Mouse (Mus musculus): ENCODE measurements at regions not wholly inside any gene's neighbourhood (a gene's known extent, or its start where the extent isn't known, plus 50 kb on each side); places are given as distances from the start of the nearest gene placed in this dataset.

- no peaks in the 10 kb centered on the region for H3K4me1 ChIP-seq
- WGBS: no CpG with 5 or more reads among the region's 1 CpGs
- no peak overlapping the region for H3K4me2 ChIP-seq (replicated peaks)
- H3K4me3 ChIP-seq: no peak overlapping the region
- no peak for ATAC-seq (ENCODE audit: low FRiP score)
- no peaks in the 10 kb centered on the region for H3K27me3 ChIP-seq
- H3K36me3 ChIP-seq: no peaks in the 10 kb centered on the region
- H3K27ac ChIP-seq: no peak overlapping the region
- H3K9me3 ChIP-seq (replicated peaks): no peaks in the 10 kb centered on the region
- H3K9ac ChIP-seq: no peak overlapping the region
These were observed 614.1 kb upstream of the Mpdz start for GRCm38 (mm10) chr4:82056671-82057070.

DNA sequence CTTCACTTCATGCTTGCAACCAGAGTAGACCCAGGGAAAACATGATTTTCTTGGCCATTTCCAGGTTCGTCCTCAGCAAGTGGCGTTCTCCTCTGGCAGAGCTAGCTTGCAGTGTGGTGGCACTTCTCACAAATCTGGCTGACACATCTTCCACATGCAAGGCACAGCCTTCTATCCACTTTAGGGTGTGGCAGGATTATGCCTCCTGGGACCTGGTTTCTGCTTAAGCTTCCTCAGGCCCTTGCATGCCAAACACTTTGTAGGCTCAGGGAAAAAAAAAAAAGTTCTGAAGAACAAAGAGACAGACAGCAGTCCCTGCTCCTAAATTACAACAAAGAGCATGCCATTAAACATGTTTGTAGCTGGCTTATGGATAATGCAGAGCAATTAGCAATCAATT lies 605.6 kb upstream of the Mpdz start:
- 92% methylated on average over 2 of the region's 2 CpGs for WGBS
- no peak overlapping the region for H3K4me3 ChIP-seq
- no peak for ATAC-seq (ENCODE audit: low FRiP score)
- H3K4me2 ChIP-seq (replicated peaks): no peak overlapping the region
- no peaks in the 10 kb centered on the region for H3K27me3 ChIP-seq
- no peaks in the 10 kb centered on the region for H3K36me3 ChIP-seq
- H3K27ac ChIP-seq: no peak overlapping the region
- no peaks in the 10 kb centered on the region for H3K4me1 ChIP-seq
- H3K9me3 ChIP-seq (replicated peaks): no peaks in the 10 kb centered on the region
- H3K9ac ChIP-seq: no peak overlapping the region

DNA sequence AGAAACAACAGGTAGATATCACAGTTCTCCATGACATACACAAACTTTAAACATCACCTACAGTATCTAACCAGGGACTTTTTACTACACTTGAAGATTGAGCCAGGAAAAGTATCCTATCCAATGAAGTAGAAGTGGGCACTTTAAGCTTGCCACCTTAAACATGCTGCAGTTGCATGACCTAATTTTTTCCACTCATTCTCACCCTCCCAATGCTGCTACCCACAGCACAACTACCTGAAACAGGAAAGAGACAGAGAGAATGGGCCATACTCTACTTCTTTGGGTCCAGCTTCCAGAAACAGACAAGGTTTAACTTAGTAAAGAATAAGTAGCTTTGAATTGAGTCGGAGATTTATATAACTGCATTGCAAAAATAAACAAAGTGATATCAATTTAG lies 594.9 kb upstream of the Mpdz start:
- Histone ChIP-seq H3K4me3 (no peak overlapping the region), H3K4me1 (peaks cover 5% of the 10 kb centered on the region; the same call in 1 of the 2 replicates), H3K27me3 (no peaks in the 10 kb centered on the region), H3K27ac (no peak overlapping the region), H3K9ac (no peak overlapping the region), H3K4me2 (replicated peaks) (no peak overlapping the region), H3K9me3 (replicated peaks) (no peaks in the 10 kb centered on the region), H3K36me3 (no peaks in the 10 kb centered on the region)
- ATAC-seq (ENCODE audit: low FRiP score): no peak
- WGBS: 93% methylated on average over 1 of the region's 1 CpGs

DNA sequence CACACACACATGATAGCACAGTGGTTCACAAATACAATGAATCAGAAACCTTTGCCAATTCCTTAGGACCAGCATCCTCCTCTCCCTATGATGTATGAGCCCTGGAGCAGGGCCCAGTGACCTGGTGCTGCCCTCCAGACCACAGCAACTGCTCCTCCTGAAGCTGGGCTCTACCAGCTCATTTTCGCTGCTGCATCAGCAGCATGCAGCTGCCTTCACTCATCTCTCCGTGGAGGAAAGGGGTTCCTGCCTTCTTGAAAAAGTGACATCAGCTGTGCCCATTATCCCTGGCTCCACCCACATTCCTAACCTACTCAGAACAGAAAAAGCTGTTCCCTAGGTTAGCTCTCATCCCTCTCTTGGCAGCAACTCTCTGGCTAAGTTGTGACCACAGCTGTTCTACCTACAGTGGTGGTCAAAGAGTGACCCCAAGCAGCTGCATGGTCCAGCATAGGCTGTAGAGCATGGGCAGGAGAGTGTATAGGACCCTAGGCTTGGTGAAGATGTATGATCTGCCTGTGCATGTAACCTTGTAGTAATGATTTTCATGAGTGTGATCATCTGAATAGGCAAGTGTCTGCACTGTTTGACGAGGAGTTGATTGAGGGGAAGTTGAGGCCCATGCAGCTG lies 592.6 kb upstream of the Mpdz start:
- Histone ChIP-seq H3K36me3 (no peaks in the 10 kb centered on the region), H3K9ac (no peak overlapping the region), H3K27ac (no peak overlapping the region), H3K4me3 (no peak overlapping the region), H3K27me3 (no peaks in the 10 kb centered on the region), H3K9me3 (replicated peaks) (no peaks in the 10 kb centered on the region), H3K4me1 (peaks cover 5% of the 10 kb centered on the region; the same call in 1 of the 2 replicates), H3K4me2 (replicated peaks) (no peak overlapping the region)
- WGBS: 45% methylated on average over 3 of the region's 3 CpGs
- ATAC-seq (ENCODE audit: low FRiP score): no peak

DNA sequence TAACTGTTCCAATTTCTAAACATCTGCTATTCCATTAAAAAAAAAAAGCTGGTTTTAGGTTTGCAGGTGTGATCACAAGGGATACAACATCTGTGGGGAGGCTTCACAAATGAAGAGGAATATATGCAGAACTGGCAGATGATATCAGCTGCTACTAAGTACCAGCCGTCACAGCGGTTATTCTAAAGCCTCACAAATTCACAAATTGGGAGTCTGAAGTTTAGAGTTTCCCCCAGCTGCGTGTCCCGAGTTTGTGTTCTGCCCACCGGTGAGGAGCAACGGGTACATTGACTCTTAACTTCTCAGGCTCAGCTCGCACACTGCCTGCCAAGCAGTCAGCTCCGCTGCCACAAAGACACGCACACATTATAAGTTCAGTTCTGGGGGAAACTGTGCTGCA lies 586.6 kb upstream of the Mpdz start:
- no peaks in the 10 kb centered on the region for H3K9me3 ChIP-seq (replicated peaks)
- H3K9ac ChIP-seq: no peak overlapping the region
- H3K27ac ChIP-seq: no peak overlapping the region
- H3K27me3 ChIP-seq: no peaks in the 10 kb centered on the region
- peaks cover 7% of the 10 kb centered on the region for H3K4me1 ChIP-seq
- ATAC-seq (ENCODE audit: low FRiP score): no peak
- H3K4me3 ChIP-seq: no peak overlapping the region
- H3K4me2 ChIP-seq (replicated peaks): no peak overlapping the region
- WGBS: 84% methylated on average over 9 of the region's 9 CpGs
- no peaks in the 10 kb centered on the region for H3K36me3 ChIP-seq

- Histone ChIP-seq H3K27me3 (no peaks in the 10 kb centered on the region), H3K4me2 (replicated peaks) (no peak overlapping the region), H3K27ac (no peak overlapping the region), H3K4me1 (peaks cover 7% of the 10 kb centered on the region), H3K9me3 (replicated peaks) (no peaks in the 10 kb centered on the region), H3K9ac (no peak overlapping the region), H3K4me3 (no peak overlapping the region), H3K36me3 (no peaks in the 10 kb centered on the region)
- WGBS: 47% methylated on average over 9 of the region's 9 CpGs
- ATAC-seq (ENCODE audit: low FRiP score): peak; percentile 26; the same call in 1 of the 2 replicates
These were observed 584.8 kb upstream of the Mpdz start for GRCm38 (mm10) chr4:82027447-82027881.

- Histone ChIP-seq H3K27ac (no peak overlapping the region), H3K4me1 (0 out of 2 replicates have a peak, but pooled peaks cover 4% of the 10 kb centered on the region), H3K4me3 (no peak overlapping the region), H3K9ac (no peak overlapping the region), H3K36me3 (no peaks in the 10 kb centered on the region), H3K4me2 (replicated peaks) (no peak overlapping the region), H3K27me3 (no peaks in the 10 kb centered on the region), H3K9me3 (replicated peaks) (no peaks in the 10 kb centered on the region)
- WGBS: 85% methylated on average over 6 of the region's 6 CpGs
- ATAC-seq (ENCODE audit: low FRiP score): no peak
These were observed 558.8 kb upstream of the Mpdz start for GRCm38 (mm10) chr4:82001406-82001732.

GRCm38 (mm10) chr4:82000590-82001405 lies 558.2 kb upstream of the Mpdz start:
- Histone ChIP-seq H3K4me3 (no peak overlapping the region), H3K36me3 (no peaks in the 10 kb centered on the region), H3K27me3 (no peaks in the 10 kb centered on the region), H3K4me1 (0 out of 2 replicates have a peak, but pooled peaks cover 4% of the 10 kb centered on the region), H3K4me2 (replicated peaks) (no peak overlapping the region), H3K9ac (no peak overlapping the region), H3K27ac (peak overlapping the region; percentile 24; the same call in 1 of the 2 replicates), H3K9me3 (replicated peaks) (no peaks in the 10 kb centered on the region)
- ATAC-seq (ENCODE audit: low FRiP score): no peak
- WGBS: 80% methylated on average over 19 of the region's 19 CpGs

- H3K27ac ChIP-seq: no peak overlapping the region
- no peak overlapping the region for H3K4me3 ChIP-seq
- H3K4me2 ChIP-seq (replicated peaks): no peak overlapping the region
- 0 out of 2 replicates have a peak, but pooled peaks cover 4% of the 10 kb centered on the region for H3K4me1 ChIP-seq
- no peak overlapping the region for H3K9ac ChIP-seq
- no peaks in the 10 kb centered on the region for H3K9me3 ChIP-seq (replicated peaks)
- H3K36me3 ChIP-seq: no peaks in the 10 kb centered on the region
- 58% methylated on average over 11 of the region's 11 CpGs for WGBS
- no peaks in the 10 kb centered on the region for H3K27me3 ChIP-seq
- ATAC-seq (ENCODE audit: low FRiP score): no peak
These were observed 557.2 kb upstream of the Mpdz start for GRCm38 (mm10) chr4:81999654-82000314.

DNA sequence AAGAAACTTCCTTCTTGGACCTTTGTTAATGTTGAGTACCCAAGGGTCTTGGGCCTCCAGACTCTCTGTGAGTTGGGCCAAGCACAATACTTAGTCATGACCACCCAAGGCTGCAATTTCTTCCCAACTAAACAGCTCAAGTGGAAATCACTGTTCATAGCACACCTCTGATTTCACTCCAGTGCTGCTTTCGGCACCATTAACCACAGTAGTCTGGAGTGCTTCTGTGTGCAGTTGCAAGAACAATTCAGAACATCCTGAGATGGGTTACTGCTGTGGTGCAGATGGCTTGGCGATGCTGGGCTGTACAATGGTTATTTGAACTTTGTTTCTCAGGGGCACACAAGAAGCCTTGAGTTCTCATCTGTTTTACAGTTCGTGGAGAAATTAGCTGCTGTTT lies 556.5 kb upstream of the Mpdz start:
- H3K4me2 ChIP-seq (replicated peaks): no peak overlapping the region
- no peaks in the 10 kb centered on the region for H3K27me3 ChIP-seq
- no peak for ATAC-seq (ENCODE audit: low FRiP score)
- H3K4me3 ChIP-seq: no peak overlapping the region
- H3K9me3 ChIP-seq (replicated peaks): no peaks in the 10 kb centered on the region
- 93% methylated on average over 3 of the region's 3 CpGs for WGBS
- H3K9ac ChIP-seq: no peak overlapping the region
- no peaks in the 10 kb centered on the region for H3K36me3 ChIP-seq
- H3K27ac ChIP-seq: no peak overlapping the region
- H3K4me1 ChIP-seq: 0 out of 2 replicates have a peak, but pooled peaks cover 4% of the 10 kb centered on the region

DNA sequence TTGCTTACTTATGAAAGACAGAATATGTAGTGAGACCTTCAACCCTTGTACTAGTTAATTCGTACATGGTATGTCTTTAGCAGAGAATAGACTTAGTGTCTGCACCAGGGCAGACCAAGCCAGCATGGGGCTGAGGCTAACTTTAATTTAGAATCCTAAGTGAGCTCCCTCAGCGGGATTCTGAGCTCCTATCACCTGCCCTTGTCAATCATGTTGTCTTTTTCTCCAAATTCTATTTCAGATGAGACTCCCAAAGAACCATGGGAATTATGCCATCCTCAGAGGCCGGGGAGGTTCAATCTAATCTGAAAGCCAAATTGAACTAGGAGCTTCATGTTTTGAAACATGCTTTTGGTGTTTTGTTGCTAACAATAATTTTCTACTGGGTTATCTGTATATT lies 553.8 kb upstream of the Mpdz start:
- Histone ChIP-seq H3K27ac (no peak overlapping the region), H3K4me2 (replicated peaks) (no peak overlapping the region), H3K9ac (no peak overlapping the region), H3K4me3 (no peak overlapping the region), H3K9me3 (replicated peaks) (no peaks in the 10 kb centered on the region), H3K27me3 (no peaks in the 10 kb centered on the region), H3K36me3 (no peaks in the 10 kb centered on the region), H3K4me1 (0 out of 2 replicates have a peak, but pooled peaks cover 4% of the 10 kb centered on the region)
- ATAC-seq (ENCODE audit: low FRiP score): no peak
- WGBS: 70% methylated on average over 3 of the region's 3 CpGs

DNA sequence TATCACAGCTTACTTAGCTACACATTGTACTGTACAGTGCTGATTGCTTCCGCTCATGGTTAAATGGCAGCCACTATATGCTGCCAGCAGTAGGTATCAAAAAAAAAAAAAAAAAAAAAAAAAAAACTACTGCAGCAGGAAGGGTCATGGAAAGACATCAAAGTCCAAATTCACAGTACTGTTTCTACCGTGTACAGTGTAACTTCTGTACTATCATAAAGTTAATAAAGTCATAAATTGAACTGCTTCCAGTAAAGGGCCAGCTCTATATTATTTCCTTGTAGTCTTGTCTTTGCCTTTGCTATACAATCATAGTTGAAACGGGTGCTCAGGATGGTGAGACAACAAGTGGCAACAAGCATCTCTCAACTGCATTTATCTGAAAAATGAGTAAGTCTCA lies 552.6 kb upstream of the Mpdz start:
- no peak for ATAC-seq (ENCODE audit: low FRiP score)
- Histone ChIP-seq H3K27ac (no peak overlapping the region), H3K36me3 (no peaks in the 10 kb centered on the region), H3K4me3 (no peak overlapping the region), H3K27me3 (no peaks in the 10 kb centered on the region), H3K9ac (no peak overlapping the region), H3K4me2 (replicated peaks) (no peak overlapping the region), H3K9me3 (replicated peaks) (no peaks in the 10 kb centered on the region), H3K4me1 (0 out of 2 replicates have a peak, but pooled peaks cover 4% of the 10 kb centered on the region)
- 92% methylated on average over 3 of the region's 3 CpGs for WGBS

Data from hindbrain, embryonic 12.5 days (tissue).